ENCODE assay signal across 16 mouse cellular contexts in the genomic region with DNA sequence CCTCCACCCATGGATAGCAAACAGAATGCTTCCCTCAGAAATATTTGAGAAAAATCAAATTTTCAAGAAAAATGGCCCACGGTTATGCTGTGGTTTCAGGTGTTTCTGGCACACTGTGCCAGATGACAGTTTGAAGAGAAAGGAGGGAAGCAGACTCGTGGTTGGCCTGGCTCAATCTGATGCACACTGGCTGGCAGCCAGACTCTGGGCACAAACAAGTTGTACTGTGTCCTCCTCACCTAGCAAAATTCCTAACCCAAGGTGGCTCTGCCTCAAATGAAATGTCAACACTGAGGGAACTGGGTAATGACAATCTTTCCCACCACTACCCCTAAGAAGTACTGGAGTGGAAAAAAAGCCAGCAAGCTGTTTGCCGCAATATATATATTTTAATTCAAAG. TPM values are rescaled to one million over a fixed set of nuclear protein-coding genes. Genes with fewer than 3 reads are reported as not detected.
"Had no signal": no experiment of that assay in that cellular context is flagged by ENCODE, and none has a peak within 500 bp of the region (broad histone marks: within the 10 kb centered on the region; RNA-seq: fewer than 3 reads in every experiment).

No protein-coding gene starts in this region.

- DNase-seq: layer of hippocampus, adult 9-11 months; layer of hippocampus, postnatal 36 days; lung, embryonic 14.5 days; lung, postnatal 10 days; lung, postnatal 4 days; midbrain, embryonic 14.5 days; right cerebral cortex, adult 18-20 months; right cerebral cortex, postnatal 25 days; thymus, postnatal 36 days had no signal

- H3K27me3 ChIP-seq: limb, embryonic 15.5 days; liver, embryonic 15.5 days; neural tube, embryonic 15.5 days had no signal

- H3K4me3 ChIP-seq: limb, embryonic 15.5 days; liver, embryonic 15.5 days; midbrain, embryonic 10.5 days; myocyte; neural tube, embryonic 15.5 days had no signal

- H3K4me1 ChIP-seq: limb, embryonic 15.5 days; liver, embryonic 15.5 days; midbrain, embryonic 10.5 days; neural tube, embryonic 15.5 days had no signal

- H3K27ac ChIP-seq: limb, embryonic 15.5 days; liver, embryonic 15.5 days; midbrain, embryonic 10.5 days; neural tube, embryonic 15.5 days had no signal

- H3K9ac ChIP-seq: limb, embryonic 15.5 days; liver, embryonic 15.5 days; lung, embryonic 14.5 days; neural tube, embryonic 15.5 days had no signal

RNA-seq across cellular contexts. Expression of a gene that starts 15.3 kb away (rescaled TPM):
- total RNA-seq: megakaryocyte, adult 5-6 weeks had no signal
- polyA plus RNA-seq: liver, embryonic 15.5 days; small intestine, adult 2 months had no signal
